Mouse (Mus musculus): ENCODE measurements at regions not wholly inside any gene's neighbourhood (a gene's known extent, or its start where the extent isn't known, plus 50 kb on each side); places are given as distances from the start of the nearest gene placed in this dataset.

- TF ChIP-seq POLR2A (IDR thresholded peaks at IDR 0.05; ENCODE audit: low read depth, low read length), result no peak
- no peak for TF ChIP-seq CTCF (IDR thresholded peaks at IDR 0.05; ENCODE audit: extremely low read depth, insufficient read length, insufficient replicate concordance, low read depth, low read length)
Observed at GRCm38 (mm10) chr12:77041141-77041540, 79.1 kb upstream of the Max start.

Data from small intestine, adult 2 months (tissue).